Mouse (Mus musculus): ENCODE measurements at regions not wholly inside any gene's neighbourhood (a gene's known extent, or its start where the extent isn't known, plus 50 kb on each side); places are given as distances from the start of the nearest gene placed in this dataset.

- DNase-seq (ENCODE audit: low read depth in 2 of 2, low spot score in 2 of 2): no peak
Observed at GRCm38 (mm10) chr2:117807121-117807520, 304.6 kb upstream of the Thbs1 start.

- no peak for DNase-seq (ENCODE audit: low read depth in 2 of 2, low spot score in 2 of 2)
Observed at GRCm38 (mm10) chr2:117811506-117811905, 300.2 kb upstream of the Thbs1 start.

GRCm38 (mm10) chr2:117811931-117812330 is 299.7 kb upstream of the Thbs1 start:
- DNase-seq (ENCODE audit: low read depth in 2 of 2, low spot score in 2 of 2): no peak

DNA sequence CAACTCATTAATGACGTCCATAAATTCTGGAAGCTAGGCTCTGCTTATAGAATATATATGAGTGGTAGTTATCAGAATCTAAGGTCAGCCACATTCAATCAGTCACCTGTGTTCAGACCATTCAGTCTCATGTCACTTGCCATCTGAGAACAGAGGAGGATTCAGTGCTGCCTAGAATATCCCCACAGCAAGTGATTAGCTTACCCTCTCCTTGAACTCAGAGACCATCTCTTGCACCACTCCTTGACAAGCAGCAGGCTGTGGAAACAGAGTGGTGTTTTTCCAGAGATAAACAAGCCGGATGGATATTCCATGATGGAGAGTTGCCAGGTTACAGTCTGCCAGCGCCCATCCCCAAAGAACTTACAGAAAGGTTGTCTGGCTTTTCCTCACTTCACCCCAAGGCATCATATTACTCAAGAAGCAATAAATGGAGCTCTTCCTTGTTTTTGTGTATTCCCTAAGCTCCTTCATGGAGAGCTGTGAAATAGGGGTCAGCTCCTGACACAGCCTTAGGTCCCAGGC is 291.9 kb upstream of the Thbs1 start:
- no peak for DNase-seq (ENCODE audit: low read depth in 2 of 2, low spot score in 2 of 2)

- DNase-seq (ENCODE audit: low read depth in 2 of 2, low spot score in 2 of 2): no peak
Observed at GRCm38 (mm10) chr2:117820708-117821107, 291.0 kb upstream of the Thbs1 start.

DNA sequence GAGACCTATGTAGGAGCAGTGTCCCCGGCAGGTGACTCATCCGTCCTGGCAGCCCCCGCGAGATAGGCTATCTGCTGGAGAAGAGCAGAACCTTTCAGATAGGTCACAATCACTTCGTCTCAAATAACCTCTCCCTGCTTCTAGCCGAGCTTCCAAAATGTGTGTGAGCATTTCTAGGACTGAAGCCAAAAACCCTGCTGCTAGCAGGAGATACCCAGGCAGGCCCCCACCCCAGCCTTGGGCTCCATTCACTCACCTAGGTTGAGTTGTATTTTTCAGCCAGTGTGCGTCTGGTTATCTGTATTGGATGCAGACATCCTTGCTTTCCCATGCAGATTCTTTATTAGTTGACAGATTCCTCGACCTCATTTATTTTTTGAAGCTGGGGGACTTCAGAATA is 286.6 kb upstream of the Thbs1 start:
- no peak for DNase-seq (ENCODE audit: low read depth in 2 of 2, low spot score in 2 of 2)

DNA sequence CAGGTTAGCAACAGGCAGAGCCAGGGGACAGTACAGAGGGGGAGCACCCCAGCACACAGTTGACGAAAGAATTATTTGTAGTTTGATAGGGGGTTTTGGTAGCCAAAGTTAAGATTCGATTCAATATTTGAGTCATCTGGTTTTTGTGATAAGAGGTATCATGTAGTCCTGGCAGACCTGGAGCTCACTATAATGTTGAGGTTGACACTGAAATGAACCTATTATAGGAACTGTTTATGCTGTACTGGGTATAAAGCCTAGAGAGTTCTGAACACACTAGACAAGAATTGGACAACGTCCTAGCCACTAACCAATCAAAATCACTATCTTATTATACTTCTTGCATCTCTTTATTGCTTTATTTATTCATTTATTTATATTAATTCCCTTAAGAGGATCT is 284.4 kb upstream of the Thbs1 start:
- no peak for DNase-seq (ENCODE audit: low read depth in 2 of 2, low spot score in 2 of 2)

GRCm38 (mm10) chr2:117838387-117838786 is 273.3 kb upstream of the Thbs1 start:
- no peak for DNase-seq (ENCODE audit: low read depth in 2 of 2, low spot score in 2 of 2)

GRCm38 (mm10) chr2:117840406-117840805 is 271.3 kb upstream of the Thbs1 start:
- DNase-seq (ENCODE audit: low read depth in 2 of 2, low spot score in 2 of 2): no peak

DNA sequence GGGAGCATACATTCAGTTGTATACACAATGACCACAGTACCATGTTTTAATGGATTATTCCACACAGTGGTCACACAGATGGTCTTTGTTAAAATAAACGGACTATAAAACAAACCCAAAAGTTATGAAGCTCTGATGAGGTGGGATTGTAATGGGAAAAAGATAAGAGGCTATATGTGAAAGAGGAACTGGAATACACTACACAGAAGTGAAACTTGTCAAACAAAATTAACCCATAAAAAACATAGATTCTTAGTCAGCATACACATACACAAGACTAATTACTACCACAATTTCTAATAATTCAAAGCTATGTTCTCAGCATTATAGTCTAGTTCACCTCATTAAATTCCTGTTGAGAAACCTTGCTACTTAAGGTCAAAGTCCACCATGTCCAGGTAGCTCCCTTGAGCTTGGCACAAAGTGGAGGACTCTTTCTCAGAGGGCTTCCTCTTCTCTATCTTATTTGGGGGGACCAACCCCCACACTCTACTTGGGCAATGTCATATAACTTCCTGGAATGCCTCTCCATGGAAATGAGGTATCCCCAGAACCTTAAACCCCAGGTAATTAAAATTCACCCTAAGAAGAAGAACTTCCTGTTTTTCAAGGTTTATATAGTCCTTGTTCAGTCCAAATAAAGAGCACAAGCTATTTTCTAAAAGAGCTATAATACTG is 269.2 kb upstream of the Thbs1 start:
- DNase-seq (ENCODE audit: low read depth in 2 of 2, low spot score in 2 of 2): no peak

GRCm38 (mm10) chr2:117852442-117852841 is 259.2 kb upstream of the Thbs1 start:
- DNase-seq (ENCODE audit: low read depth in 2 of 2, low spot score in 2 of 2): no peak

DNA sequence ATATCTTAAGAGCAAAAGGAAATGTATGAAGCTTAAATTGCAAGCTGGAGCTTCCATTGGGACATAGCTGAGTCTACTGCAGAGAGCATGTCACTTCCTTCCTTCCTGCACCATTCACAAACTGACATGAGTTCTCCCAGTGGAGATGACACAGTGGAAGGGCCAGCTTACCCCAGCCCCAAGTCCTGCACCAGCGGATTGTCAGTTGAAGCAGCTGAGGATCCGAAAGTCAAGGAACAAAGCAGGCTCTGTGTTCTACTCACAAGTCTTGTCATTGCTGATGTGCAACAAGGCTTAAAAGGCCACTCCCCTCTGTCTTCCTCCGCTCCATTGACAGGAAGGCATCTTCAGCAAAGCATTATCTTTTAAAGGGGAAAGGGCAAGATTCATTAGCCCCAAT is 249.4 kb upstream of the Thbs1 start:
- DNase-seq (ENCODE audit: low read depth in 2 of 2, low spot score in 2 of 2): no peak

- no peak for DNase-seq (ENCODE audit: low read depth in 2 of 2, low spot score in 2 of 2)
Observed at GRCm38 (mm10) chr2:117865119-117865518, 246.6 kb upstream of the Thbs1 start.

- DNase-seq (ENCODE audit: low read depth in 2 of 2, low spot score in 2 of 2): no peak
Observed at GRCm38 (mm10) chr2:117866946-117867345, 244.7 kb upstream of the Thbs1 start.

DNA sequence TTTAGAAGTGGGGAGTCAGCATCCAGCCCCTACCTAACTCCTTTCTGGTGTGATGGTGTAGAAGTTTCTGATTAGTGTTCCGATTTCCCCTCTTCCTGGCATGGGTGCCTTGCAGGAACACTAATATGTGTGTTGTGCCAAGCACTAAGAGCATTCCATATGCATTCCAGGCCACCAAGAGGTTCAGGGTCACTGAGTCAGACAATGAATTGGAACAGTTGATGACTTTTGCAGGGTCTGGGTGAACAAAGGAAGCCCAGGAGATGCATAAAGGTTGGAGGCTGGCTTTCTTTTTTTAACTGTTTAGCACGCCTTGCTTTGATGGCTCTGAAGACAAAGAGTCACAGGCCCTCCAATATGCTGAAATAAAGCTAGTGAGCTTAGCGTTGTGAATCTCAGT is 244.3 kb upstream of the Thbs1 start:
- DNase-seq (ENCODE audit: low read depth in 2 of 2, low spot score in 2 of 2): no peak

GRCm38 (mm10) chr2:117868857-117869256 is 242.8 kb upstream of the Thbs1 start:
- no peak for DNase-seq (ENCODE audit: low read depth in 2 of 2, low spot score in 2 of 2)

GRCm38 (mm10) chr2:117871507-117872282 is 240.0 kb upstream of the Thbs1 start:
- DNase-seq (ENCODE audit: low read depth in 2 of 2, low spot score in 2 of 2): no peak

- DNase-seq (ENCODE audit: low read depth in 2 of 2, low spot score in 2 of 2): no peak
Observed at GRCm38 (mm10) chr2:117877816-117878215, 233.9 kb upstream of the Thbs1 start.

DNA sequence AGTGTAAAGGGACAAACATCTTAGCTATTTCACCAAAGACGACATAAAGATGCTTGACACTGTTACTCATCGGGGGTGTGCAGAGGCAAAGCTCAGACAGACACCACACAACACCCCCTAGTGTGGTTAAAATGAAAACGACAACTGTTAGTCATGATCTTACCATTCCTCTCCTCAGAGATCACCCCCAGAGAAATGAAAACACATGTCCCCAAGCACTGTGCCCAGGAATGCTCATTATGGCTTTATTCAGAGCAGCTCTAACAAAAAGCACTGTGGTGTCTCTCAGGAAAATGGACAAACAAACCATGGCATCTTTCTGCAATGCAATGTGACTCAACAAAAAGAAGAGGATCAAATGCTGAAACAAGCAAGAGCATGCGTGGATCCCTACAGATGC is 229.5 kb upstream of the Thbs1 start:
- no peak for DNase-seq (ENCODE audit: low read depth in 2 of 2, low spot score in 2 of 2)

- DNase-seq (ENCODE audit: low read depth in 2 of 2, low spot score in 2 of 2): no peak
Observed at GRCm38 (mm10) chr2:117882890-117883289, 228.8 kb upstream of the Thbs1 start.

DNA sequence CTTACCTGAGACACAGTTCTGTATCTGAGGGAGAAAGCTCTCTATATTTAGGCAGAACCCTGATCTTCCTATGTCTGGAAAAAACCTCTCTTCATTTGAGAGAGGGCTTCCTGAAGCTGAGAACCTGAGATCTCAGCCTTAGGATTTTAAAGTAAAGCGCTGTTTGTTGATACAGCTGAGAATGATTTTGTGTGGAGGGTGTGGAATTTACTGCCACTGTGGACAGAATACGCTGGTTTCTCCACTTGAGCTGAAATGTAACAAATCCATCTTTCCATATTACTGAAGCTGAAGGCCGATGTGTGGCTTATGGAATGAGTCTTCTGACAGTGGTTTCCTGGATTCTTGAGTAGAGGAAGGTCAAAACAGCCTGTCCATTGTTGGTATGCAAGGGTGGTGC is 225.2 kb upstream of the Thbs1 start:
- DNase-seq (ENCODE audit: low read depth in 2 of 2, low spot score in 2 of 2): no peak

DNA sequence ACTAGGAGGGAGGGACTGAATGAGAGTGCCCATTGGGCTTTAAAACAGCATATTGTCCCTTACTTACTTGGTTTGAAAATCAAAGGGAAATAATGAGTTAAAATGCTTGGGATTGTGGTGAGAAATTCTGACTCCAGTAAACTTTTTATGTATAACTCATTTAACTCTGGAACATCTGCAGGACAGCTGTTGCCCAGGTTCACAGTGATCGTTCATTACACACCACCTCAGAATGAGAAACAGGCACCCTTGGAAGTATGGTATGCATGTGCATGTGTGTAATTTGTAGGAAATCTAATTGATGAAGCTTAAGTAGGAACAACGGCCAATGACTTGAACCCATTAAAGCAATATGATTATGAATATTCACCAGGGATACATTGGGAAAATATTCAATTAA is 210.4 kb upstream of the Thbs1 start:
- no peak for DNase-seq (ENCODE audit: low read depth in 2 of 2, low spot score in 2 of 2)

- no peak for DNase-seq (ENCODE audit: low read depth in 2 of 2, low spot score in 2 of 2)
Observed at GRCm38 (mm10) chr2:117902837-117903236, 208.8 kb upstream of the Thbs1 start.
